Mouse (Mus musculus) gastrocnemius, adult 8-10 months (tissue): ENCODE results near the gene C2cd5. TPM values are rescaled to one million over a fixed set of nuclear protein-coding genes. Genes with fewer than 3 reads are reported as not detected.

ENCODE experiments used
- DNase-seq, 2 experiments: peaks; one replicate each; pipeline ENCODE4 v3.0.0; 2022; ENCODE audit warnings: low spot score in 2 of 2
- total RNA-seq, 4 experiments: library from RNA; stranded (reverse); gene quantifications; 2 replicates each; pipeline ENCODE4 v1.2.4; 2022

Gene C2cd5
- total RNA-seq, 4 experiments from 2014 or later = 5.2 to 9.0 (median 7.5) TPM

DNA sequence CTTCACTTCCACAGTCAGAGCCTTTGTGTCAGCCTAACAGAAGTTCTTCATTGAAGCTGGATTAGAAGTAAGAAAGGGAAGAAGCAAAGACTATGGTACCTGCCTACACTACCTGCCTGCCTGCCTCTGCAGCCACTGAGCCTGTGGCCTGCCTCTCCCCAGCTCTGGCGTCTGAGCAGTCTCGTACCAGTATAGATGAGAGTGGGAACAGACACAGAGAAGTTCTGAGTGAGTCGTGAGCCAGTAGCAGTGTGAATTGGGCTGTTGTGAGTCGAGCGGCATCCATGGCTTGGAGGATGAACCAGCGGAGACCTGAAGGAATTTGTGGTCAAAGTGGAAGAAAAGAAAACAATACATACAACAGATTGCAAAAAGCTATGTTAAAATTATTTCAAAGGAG is 26.5 kb downstream of the C2cd5 start:
- no peak for DNase-seq

GRCm38 (mm10) chr6:143072412-143073014 is 27.4 kb downstream of the C2cd5 start:
- DNase-seq = no peak

DNA sequence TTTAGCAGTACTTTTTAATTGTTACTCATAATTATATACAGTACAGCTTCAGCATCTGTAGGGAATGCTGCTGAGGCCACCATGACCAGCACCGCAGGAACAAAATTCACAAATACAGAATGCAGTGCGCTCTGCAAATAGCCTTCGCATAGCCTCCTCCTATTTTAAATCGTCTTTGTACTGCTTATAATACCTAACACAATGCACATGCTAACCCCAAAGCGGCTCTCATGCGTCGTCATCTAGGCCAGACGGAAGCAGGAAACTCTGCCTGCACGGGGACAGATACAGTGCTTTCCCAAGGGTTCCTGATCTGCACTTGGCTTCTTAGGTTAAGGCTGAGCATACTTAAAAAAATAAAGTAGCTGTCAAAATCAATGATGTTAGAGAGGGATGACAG is 29.2 kb downstream of the C2cd5 start:
- DNase-seq = no peak

DNA sequence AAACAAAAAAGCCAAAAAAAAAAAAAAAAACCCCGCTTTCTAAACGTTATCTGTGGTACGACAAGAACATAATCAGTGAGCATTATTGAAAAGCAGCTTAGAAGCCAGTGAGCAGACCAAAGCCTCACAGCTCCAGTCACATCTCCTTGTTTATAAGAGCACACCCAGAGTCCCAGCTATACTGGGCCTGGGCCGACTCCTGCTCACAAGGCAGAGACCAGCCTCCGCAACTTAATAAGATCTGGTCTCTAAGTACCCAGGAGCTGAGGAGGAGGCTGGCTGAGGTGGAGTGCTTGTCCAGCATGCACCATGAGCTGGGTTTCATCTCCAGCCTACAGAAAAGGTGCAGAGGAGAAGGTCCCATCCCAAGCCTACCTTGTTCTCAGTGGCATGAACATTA is 29.9 kb downstream of the C2cd5 start:
- no peak for DNase-seq

DNA sequence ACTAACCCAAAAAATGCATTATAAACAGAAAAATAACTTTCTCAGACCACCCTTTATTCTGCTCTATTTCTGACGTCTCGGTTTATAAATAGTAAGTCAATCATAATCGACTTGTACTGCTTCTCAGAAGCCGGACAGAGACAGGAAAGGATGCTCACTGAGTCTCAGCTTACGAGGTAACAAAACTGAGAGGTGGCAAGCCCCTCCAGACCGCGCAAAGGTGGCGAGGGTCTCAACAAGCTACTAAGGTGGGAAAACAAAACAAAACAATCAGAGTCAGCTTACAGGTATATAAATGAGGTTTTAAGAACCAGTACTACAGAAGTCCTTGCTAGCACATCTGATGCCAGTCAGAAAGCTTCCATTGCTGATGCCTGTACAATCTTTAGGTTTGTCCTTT is 30.3 kb downstream of the C2cd5 start:
- no peak for DNase-seq

- no peak for DNase-seq
Measured at GRCm38 (mm10) chr6:143068181-143068915, 31.6 kb downstream of the C2cd5 start.

- no peak for DNase-seq
Measured at GRCm38 (mm10) chr6:143067654-143068053, 32.3 kb downstream of the C2cd5 start.

DNA sequence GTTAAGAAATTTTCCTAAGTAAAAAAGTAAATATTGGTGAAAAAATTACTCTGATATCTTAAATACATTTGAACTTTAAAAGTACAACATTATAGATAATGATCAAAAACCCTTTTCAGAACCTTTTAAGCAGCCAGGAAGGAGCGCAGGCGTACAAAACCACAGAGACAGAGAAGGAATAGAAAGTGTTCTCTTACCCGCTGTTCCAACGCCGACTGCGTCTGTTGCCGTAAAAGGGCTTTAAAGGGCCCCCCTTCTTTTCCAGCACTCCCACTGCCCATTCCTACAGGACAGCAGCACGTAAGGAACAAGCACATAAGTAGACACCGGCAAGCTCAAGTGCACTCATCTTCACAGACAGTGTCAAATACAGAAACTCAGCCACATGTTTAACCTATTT is 33.1 kb downstream of the C2cd5 start:
- DNase-seq = no peak

DNA sequence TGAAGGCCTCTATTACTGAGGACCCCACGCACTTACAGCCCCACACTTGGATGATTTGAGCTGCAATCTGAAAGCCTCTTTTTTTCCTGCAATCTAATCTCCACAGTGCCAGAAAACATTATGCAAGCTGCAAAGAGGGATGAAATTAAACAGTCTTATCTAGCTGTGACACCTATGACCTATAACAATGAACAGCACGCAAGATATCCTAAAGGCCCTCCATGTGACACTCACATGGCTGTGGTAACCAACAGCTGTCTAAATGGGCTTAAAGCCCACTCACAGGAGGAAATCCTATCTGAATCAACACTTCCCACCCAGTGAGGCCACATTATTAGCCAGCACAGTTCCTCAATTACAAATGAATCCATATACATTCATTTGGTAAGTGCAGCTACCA is 35.9 kb downstream of the C2cd5 start:
- DNase-seq = no peak

DNA sequence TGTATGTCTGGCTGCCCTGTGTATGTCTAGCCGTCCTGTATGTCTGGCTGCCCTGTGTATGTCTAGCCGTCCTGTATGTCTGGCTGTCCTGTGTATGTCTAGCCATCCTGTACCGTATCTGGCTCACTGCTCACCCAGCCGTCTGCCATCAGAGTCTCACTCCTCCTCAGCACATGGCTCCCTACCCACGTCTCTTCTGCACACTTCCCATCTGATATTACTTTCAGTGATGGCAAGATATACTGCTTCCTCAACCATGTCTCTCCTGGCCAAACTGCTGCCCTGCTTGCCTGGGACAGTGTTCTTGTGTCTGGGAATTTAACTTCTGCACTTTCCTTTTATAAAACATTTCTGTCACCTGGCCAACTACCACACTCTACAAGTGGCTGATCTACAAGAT is 42.3 kb downstream of the C2cd5 start:
- DNase-seq = no peak

- no peak for DNase-seq
Measured at GRCm38 (mm10) chr6:143051566-143051965, 48.4 kb downstream of the C2cd5 start.

DNA sequence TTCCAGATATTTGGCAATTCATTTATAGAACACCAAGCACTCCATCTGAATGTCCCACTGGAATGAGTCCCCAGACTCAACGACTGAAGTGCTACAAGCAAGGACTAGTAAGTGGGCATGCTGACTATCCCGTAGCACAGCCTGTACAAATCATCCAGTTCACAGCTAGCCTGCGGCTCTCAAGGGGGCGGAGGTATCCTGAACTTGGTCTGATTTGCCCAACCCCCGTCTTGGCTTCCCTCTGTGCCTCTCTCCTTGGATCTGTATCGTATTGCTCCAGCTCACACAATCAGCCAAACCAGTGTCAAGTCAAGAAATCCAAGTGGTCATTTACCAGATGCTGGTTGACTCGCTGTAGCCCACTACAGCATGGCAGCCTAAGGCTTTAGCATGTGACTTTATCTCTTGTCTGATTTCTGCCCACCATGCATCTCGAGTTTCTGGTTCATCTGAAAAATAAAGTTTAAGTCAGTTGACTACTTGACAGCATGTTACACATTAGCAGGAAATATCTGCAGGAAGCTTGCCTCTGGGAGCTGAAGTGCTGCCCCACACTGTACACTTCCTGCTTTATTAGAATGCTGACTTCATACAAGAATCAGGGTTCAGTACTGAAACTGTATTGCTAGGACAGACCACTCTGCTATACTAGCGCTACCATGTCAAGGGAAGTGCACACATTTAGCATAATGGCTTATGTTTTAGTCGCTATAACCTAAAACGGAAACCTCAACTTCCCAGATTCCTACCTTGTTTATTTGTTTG is 50.0 kb downstream of the C2cd5 start:
- no peak for DNase-seq

- DNase-seq = no peak
Measured at GRCm38 (mm10) chr6:143049117-143049516, 50.8 kb downstream of the C2cd5 start.

GRCm38 (mm10) chr6:143047538-143048258 is 52.2 kb downstream of the C2cd5 start:
- DNase-seq = no peak

GRCm38 (mm10) chr6:143041578-143041977 is 58.4 kb downstream of the C2cd5 start:
- no peak for DNase-seq

DNA sequence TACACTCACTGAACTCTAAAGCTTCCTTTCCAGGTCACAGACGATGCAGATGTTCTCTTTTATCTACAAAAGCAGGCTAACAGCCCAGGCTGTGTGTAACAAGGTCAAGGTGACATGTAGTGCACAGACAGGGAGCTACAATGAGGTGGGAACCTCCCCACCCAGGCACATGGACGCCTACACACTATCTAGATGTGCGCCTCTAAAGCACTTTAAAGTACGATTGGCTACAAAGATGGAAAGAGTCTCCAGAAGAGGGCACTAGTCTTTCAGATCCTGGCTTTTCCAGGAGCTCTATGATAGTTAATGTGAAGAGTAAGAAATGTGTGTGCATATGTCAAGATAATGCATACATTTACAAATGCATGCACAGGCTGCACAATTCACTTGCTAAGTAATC is 64.7 kb downstream of the C2cd5 start:
- no peak for DNase-seq

GRCm38 (mm10) chr6:143034503-143034902 is 65.4 kb downstream of the C2cd5 start:
- DNase-seq = no peak

- no peak for DNase-seq
Measured at GRCm38 (mm10) chr6:143030521-143030920, 69.4 kb downstream of the C2cd5 start.

GRCm38 (mm10) chr6:143027896-143028295 is 72.0 kb downstream of the C2cd5 start:
- no peak for DNase-seq

DNA sequence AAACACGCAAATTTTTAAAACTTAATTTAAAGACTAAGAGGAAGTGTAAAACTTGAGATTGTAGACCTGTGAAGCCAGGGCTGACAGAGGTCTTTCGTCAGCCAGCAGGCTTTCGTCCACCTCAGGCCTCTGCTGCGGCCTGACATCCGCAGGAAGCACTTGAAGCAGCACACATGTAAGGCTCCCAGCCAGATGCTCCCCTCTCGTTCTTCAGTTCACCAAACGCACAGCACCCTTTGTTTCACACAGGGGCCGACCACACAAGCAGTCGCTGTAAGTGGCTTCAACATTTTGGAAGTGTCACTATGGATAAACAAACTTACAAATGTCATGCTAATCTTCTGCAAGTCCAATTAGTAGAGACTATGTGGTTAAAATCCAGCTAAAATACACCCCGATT is 72.5 kb downstream of the C2cd5 start:
- no peak for DNase-seq

DNA sequence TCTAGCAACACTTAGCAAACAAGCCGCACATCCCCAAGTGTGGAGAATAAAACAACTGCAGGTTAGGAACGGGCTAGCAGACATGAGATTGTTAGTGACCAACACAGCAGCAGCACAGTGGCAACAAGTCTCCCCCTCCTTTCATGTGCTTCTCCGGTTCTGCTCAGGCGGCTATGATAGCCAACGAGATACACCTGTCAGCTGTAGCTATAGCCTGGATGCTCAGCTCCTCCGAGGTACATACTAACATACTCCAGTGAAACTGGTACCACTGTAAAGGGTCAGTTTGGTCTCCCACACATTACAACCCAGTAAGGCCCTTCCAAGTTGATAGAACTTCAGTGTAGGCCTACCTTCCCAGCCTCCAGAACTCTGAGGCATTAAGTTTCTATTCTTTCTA is 76.2 kb downstream of the C2cd5 start:
- no peak for DNase-seq

GRCm38 (mm10) chr6:143021756-143022155 is 78.2 kb downstream of the C2cd5 start:
- no peak for DNase-seq
